Mouse (Mus musculus): ENCODE results near the gene Slc37a2.

Slc37a2 gene

DNA sequence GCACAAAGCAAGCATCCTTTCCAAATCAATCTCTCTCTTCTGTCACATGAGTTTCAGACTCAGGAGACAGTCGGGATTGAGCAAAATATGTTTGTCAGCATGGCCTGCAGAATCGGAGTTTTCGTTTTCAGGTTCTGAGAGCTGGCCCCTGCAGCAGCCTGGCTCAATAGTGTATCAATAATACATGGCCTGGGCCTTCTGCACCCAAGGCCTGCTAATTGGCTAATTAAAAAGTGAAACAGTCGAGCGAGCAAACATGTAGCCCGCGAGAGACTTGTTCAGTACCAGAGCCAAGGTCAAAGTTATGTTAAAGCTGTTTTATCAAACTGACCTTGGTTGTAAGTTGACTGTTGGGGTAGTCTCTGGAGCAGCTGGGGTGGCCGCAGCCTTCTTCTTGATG is 34.8 kb downstream of the Slc37a2 start:
- no peak for DNase-seq (ENCODE audit: low spot score in 2 of 2)

DNA sequence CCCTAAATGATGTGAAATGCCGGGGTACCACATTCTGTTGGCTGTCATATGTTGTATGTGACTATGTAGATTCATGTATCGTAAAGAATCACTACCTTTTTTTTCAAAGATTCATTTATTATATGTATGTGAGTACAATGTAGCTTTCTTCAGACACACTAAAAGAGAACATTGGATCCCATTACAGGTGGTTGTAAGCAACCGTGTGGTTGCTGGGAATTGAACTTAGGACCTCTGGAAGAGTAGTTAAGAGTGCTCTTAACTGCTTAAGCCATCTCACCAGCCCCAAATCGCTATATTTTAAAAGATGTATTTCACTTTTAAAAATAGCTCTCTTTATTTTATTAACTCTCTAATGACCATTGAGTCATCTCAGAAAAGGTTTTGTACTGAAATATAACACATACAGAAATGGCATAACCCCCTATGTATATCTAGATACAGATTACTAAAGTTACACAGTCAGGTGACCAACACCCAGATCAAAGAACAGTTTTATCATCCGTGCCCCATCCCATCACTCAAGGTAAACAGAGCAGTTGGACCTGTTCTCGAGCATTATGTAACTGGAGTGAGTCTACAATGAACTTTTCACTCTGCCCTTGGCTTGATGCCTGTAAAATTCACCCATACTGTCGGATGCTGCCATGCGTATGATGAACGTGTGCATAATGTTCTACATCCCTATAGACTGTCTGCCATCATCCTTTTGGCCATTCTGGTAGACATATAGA is 41.0 kb downstream of the Slc37a2 start:
- no peak for DNase-seq (ENCODE audit: low spot score in 2 of 2)

DNA sequence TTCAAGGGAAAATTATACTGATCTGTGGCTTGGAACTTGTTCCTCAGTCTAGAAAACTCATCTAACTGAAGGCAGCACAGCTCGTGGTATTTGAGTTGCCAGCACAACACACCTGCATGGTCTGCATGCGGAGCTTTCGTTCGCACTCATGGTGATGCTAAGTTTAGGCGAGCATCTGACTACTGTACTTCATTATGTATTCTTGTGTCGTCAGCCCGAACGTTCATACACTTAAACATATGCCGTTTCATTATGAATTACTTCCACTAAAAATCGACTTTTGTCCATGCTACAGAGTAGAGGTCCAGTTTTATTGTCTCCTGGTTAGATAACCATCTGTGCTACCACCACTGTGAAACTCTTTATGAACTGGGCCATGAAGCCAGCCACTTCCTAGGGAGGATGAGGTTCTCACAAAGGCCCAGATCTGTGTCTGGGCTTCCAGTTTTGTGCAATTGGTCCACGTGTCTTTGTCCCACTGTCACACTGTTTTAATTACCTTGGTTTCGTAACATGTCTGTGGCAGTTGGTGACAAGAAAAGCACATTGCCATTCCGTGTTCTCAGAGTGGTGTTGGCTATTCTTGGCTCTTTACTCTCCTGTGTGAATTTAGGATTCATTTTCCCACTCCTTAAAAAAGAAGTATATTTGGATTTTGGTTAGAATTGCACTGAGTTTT is 42.3 kb downstream of the Slc37a2 start:
- DNase-seq (ENCODE audit: low spot score in 2 of 2): no peak

- peak; percentile 98 for DNase-seq (ENCODE audit: low spot score in 2 of 2)
Observed at GRCm38 (mm10) chr9:37207929-37208411, 47.6 kb downstream of the Slc37a2 start, which contains the start of gene Tmem218. Gene Tmem218, plus strand, starts transcription at chr9:37208223.

- no peak for DNase-seq (ENCODE audit: low spot score in 2 of 2)
Observed at GRCm38 (mm10) chr9:37203884-37204283, 51.7 kb downstream of the Slc37a2 start.

- no peak for DNase-seq (ENCODE audit: low spot score in 2 of 2)
Observed at GRCm38 (mm10) chr9:37200414-37200813, 55.1 kb downstream of the Slc37a2 start.

- DNase-seq (ENCODE audit: low spot score in 2 of 2): no peak
Observed at GRCm38 (mm10) chr9:37197067-37197466, 58.5 kb downstream of the Slc37a2 start.

DNA sequence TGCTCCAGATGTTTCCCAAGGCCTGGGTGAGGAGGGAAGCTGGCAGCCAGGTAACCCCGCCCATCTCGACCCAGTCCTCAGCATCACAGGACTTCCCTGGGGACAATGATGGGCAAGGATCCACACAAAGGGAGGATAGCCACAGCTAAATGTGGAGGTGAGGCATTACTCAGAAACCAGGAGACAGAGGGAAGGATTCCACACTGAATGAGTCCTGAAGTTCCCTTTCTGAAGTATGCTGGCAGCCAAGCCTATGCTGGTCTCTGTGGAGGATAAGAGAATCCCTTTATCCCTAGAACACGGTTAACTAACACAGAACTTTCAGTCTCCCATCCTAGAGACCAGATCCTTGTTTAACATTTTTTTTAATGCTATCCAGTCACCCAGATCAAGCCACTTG is 67.5 kb downstream of the Slc37a2 start:
- no peak for DNase-seq (ENCODE audit: low spot score in 2 of 2)

DNA sequence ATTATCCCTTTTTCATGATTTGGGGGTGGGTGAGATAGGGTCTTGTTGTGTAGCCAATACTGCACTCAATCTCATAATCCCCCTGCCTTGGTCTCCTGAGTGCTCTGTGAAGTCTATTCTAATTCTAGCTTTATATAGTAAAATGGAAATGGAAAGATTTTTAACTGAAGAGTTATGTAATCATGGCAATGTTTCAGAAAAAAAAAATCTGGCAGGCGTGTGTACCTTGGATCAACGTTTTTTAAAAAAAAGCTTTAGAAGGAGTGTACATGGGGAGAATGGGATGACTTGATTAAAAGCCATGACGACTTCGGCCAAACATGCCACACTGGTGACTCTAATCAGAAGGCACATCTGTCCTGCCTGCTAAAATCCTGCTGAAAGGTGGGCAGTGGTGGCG is 68.1 kb downstream of the Slc37a2 start:
- no peak for DNase-seq (ENCODE audit: low spot score in 2 of 2)

GRCm38 (mm10) chr9:37183176-37183575 is 72.4 kb downstream of the Slc37a2 start:
- DNase-seq (ENCODE audit: low spot score in 2 of 2): no peak

- DNase-seq (ENCODE audit: low spot score in 2 of 2): no peak
Observed at GRCm38 (mm10) chr9:37181596-37181995, 73.9 kb downstream of the Slc37a2 start.

DNA sequence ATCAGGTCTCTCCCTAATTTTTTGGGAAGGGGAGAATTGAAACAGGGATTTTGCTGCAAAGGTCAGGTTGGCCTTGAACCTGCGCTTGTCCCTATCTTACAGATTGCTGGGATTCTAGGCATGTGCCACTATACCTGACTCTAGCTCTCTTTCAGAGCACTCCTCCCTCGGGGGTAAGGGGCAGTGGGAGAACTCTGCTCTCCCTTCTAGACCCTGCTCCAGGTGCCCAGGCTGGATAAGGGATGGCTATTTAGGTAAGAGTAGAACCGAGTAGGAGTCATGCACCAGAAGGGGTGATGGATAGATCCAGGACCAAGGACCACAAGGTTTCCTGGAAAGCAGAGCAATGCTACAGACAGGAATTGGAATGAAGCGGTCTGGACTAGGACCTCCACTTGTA is 75.9 kb downstream of the Slc37a2 start:
- no peak for DNase-seq (ENCODE audit: low spot score in 2 of 2)

- DNase-seq (ENCODE audit: low spot score in 2 of 2): no peak
Observed at GRCm38 (mm10) chr9:37178911-37179310, 76.6 kb downstream of the Slc37a2 start.
